Mouse (Mus musculus) mesoderm, embryonic 11.5 days (tissue): ENCODE data around the gene Pabpc4.
A peak's percentile ranks its signal among the peaks of the same experiment; 100 is the strongest.
"Not testable (repeated sequence)": the region's sequence is repeated elsewhere in the genome, so short reads cannot be mapped to it uniquely, and the experiment has no call there.

Experiments
- DNase-seq: peaks from one replicate; pipeline ENCODE4 v3.0.0-alpha.2; 2012; ENCODE audit warnings: low read depth, low spot score

The Pabpc4 gene

GRCm38 (mm10) chr4:123247147-123247880 is 14.8 kb upstream of the Pabpc4 start:
- peak; percentile 22 for DNase-seq

GRCm38 (mm10) chr4:123248971-123249567 is 13.1 kb upstream of the Pabpc4 start:
- DNase-seq, result no peak

- no peak for DNase-seq
Observed at GRCm38 (mm10) chr4:123252214-123252613, 9.9 kb upstream of the Pabpc4 start.

- DNase-seq, result peak; percentile 79
Observed at GRCm38 (mm10) chr4:123254617-123255016, 7.5 kb upstream of the Pabpc4 start.

GRCm38 (mm10) chr4:123260071-123260746 is 1.9 kb upstream of the Pabpc4 start:
- DNase-seq, result peak; percentile 78

- DNase-seq, result no peak
Observed at GRCm38 (mm10) chr4:123271063-123271462, 8.9 kb downstream of the Pabpc4 start.

GRCm38 (mm10) chr4:123280117-123280516 is 18.0 kb downstream of the Pabpc4 start:
- no peak for DNase-seq

GRCm38 (mm10) chr4:123282500-123282899 is 20.3 kb downstream of the Pabpc4 start:
- peak; percentile 94 for DNase-seq

- DNase-seq, result not testable (repeated sequence)
Observed at GRCm38 (mm10) chr4:123282915-123283674, 20.9 kb downstream of the Pabpc4 start.

- DNase-seq, result peak; percentile 37
Observed at GRCm38 (mm10) chr4:123283675-123284064, 21.5 kb downstream of the Pabpc4 start.

GRCm38 (mm10) chr4:123284731-123285624 is 22.8 kb downstream of the Pabpc4 start:
- DNase-seq, result no peak

GRCm38 (mm10) chr4:123286790-123287189 is 24.6 kb downstream of the Pabpc4 start:
- DNase-seq, result no peak

GRCm38 (mm10) chr4:123289038-123289437 is 26.9 kb downstream of the Pabpc4 start:
- no peak for DNase-seq

- no peak for DNase-seq
Observed at GRCm38 (mm10) chr4:123292390-123292789, 30.2 kb downstream of the Pabpc4 start.

GRCm38 (mm10) chr4:123292989-123293388 is 30.8 kb downstream of the Pabpc4 start:
- DNase-seq, result no peak

GRCm38 (mm10) chr4:123293661-123294443 is 31.7 kb downstream of the Pabpc4 start:
- no peak for DNase-seq

GRCm38 (mm10) chr4:123295026-123295425 is 32.9 kb downstream of the Pabpc4 start:
- not testable (repeated sequence) for DNase-seq

- DNase-seq, result no peak
Observed at GRCm38 (mm10) chr4:123295516-123296147, 33.5 kb downstream of the Pabpc4 start.

- DNase-seq, result no peak
Observed at GRCm38 (mm10) chr4:123296148-123296534, 34.0 kb downstream of the Pabpc4 start.
